In the genomic region with DNA sequence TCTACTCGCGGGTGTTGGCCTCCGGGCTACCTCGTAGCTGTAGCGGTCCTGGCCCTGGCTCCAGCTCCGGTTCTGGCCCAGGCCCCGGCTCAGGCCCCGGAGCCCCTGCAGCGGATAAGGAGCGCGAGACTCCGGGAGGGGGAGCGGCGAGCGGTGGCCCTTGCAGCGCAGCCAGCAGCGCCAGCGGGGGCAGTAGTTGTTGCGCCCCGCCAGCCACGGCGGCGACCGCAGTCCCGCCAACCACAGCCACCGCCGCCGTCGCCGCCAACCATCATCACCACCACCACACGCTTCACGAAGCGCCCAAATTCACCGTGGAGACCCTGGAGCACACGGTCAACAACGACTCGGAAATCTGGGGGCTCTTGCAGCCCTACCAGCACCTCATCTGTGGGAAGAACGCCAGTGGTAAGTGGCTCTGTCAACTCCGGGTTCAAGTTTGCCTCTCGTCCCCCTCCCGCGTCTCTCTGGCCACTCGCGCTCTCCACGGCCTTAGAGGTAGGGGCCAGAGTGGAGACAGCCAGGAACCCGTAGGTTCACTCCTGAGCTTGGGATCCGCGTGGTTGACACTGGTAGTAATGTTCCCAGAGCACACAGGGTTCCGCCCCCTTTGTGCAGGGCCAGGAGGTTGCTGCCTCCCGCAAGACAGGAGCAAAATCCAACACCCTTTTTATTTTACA, we compare ENCODE assay signal across 8 mouse cellular contexts. TPM values are rescaled to one million over a fixed set of nuclear protein-coding genes. Genes with fewer than 3 reads are reported as not detected.
DNase-seq lines count a peak whose midpoint lies in the region; ATAC-seq and TF ChIP-seq lines count a peak whose summit lies in the region.

No protein-coding gene starts in this region.

- TF ChIP-seq CTCF in bone marrow macrophage, adult 2 months (IDR thresholded peaks at IDR 0.05; ENCODE audit: low read depth, low read length): no peak; the same call in 1 of the 2 replicates

- no peaks in the 10 kb centered on the region for H3K36me3 ChIP-seq in forebrain, embryonic 14.5 days (ENCODE audit: control insufficient read depth, insufficient read depth, low read length)
- no peaks in the 10 kb centered on the region for H3K36me3 ChIP-seq in intestine, embryonic 16.5 days (ENCODE audit: control insufficient read depth, insufficient read depth, low read length)
- H3K36me3 ChIP-seq in lung, embryonic 16.5 days (ENCODE audit: control insufficient read depth, insufficient read depth, low read length): no peaks in the 10 kb centered on the region
- no peaks in the 10 kb centered on the region for H3K36me3 ChIP-seq in stomach, embryonic 15.5 days

- no peak overlapping the region for H3K27ac ChIP-seq in bone marrow macrophage, adult 2 months (ENCODE audit: insufficient read depth, low read depth, low read length)
- H3K27ac ChIP-seq in forebrain, embryonic 14.5 days (ENCODE audit: low read depth, low read length): no peak overlapping the region
- no peak overlapping the region for H3K27ac ChIP-seq in intestine, embryonic 16.5 days (ENCODE audit: low read length)
- no peak overlapping the region for H3K27ac ChIP-seq in lung, embryonic 16.5 days (ENCODE audit: low read length)
- H3K27ac ChIP-seq in stomach, embryonic 15.5 days: no peak overlapping the region

- H3K27me3 ChIP-seq in forebrain, embryonic 14.5 days (replicated peaks; ENCODE audit: control insufficient read depth, insufficient read depth, low read length): 0 out of 2 replicates have a peak, but pooled peaks cover 7% of the 10 kb centered on the region
- H3K27me3 ChIP-seq in intestine, embryonic 16.5 days (replicated peaks; ENCODE audit: control insufficient read depth, insufficient read depth, low read length): peaks cover 8% of the 10 kb centered on the region; the same call in 1 of the 2 replicates
- peaks cover 16% of the 10 kb centered on the region for H3K27me3 ChIP-seq in lung, embryonic 16.5 days (ENCODE audit: control insufficient read depth, insufficient read depth, low read depth, low read length)
- H3K27me3 ChIP-seq in stomach, embryonic 15.5 days (replicated peaks): peaks cover 17% of the 10 kb centered on the region; the same call in 1 of the 2 replicates

- WGBS in forebrain, embryonic 14.5 days: 2% methylated on average over 50 of the region's 50 CpGs
- under 1% methylated on average over 50 of the region's 50 CpGs for WGBS in intestine, embryonic 16.5 days
- WGBS in lung, embryonic 16.5 days: under 1% methylated on average over 50 of the region's 50 CpGs
- WGBS in stomach, embryonic 15.5 days: 1% methylated on average over 50 of the region's 50 CpGs

- peak; percentile 1 to 11 for DNase-seq in left cerebral cortex, postnatal 14 days (ENCODE audit: low spot score in 2 of 2)
- DNase-seq in left cerebral cortex, adult 8-10 months (ENCODE audit: low spot score in 2 of 2): no peak
- DNase-seq in forebrain, embryonic 14.5 days (ENCODE audit: low spot score): peak; percentile 14
- DNase-seq in spleen, adult 12 weeks (ENCODE audit: low spot score): no peak

- peak overlapping the region; percentile 99 for H3K4me2 ChIP-seq in forebrain, embryonic 14.5 days (ENCODE audit: low read length)
- H3K4me2 ChIP-seq in intestine, embryonic 16.5 days (ENCODE audit: low read depth, low read length): peak overlapping the region; percentile 100
- H3K4me2 ChIP-seq in lung, embryonic 16.5 days (ENCODE audit: low read depth, low read length): peak overlapping the region; percentile 89
- H3K4me2 ChIP-seq in stomach, embryonic 15.5 days: peak overlapping the region; percentile 98

- H3K4me3 ChIP-seq in bone marrow macrophage, adult 2 months (ENCODE audit: insufficient read depth, low read length): peak overlapping the region; percentile 67
- H3K4me3 ChIP-seq in forebrain, embryonic 14.5 days (ENCODE audit: low read depth, low read length): peak overlapping the region; percentile 41
- H3K4me3 ChIP-seq in intestine, embryonic 16.5 days (ENCODE audit: low read length): peak overlapping the region; percentile 63
- peak overlapping the region; percentile 55 for H3K4me3 ChIP-seq in lung, embryonic 16.5 days (ENCODE audit: low read length)
- H3K4me3 ChIP-seq in stomach, embryonic 15.5 days (replicated peaks): peak overlapping the region; percentile 59

- intact Hi-C loops in left cerebral cortex, postnatal 14 days (cut with DNase I): loop anchor here (5.0 kb wide), 1 partner anchor 166 kb away; no protein-coding TSS in a partner anchor

- H3K9me3 ChIP-seq in forebrain, embryonic 14.5 days (replicated peaks; ENCODE audit: control insufficient read depth, low read length): no peaks in the 10 kb centered on the region
- no peaks in the 10 kb centered on the region for H3K9me3 ChIP-seq in intestine, embryonic 16.5 days (ENCODE audit: control insufficient read depth, low read length)
- H3K9me3 ChIP-seq in lung, embryonic 16.5 days (ENCODE audit: control insufficient read depth, low read length): no peaks in the 10 kb centered on the region
- no peaks in the 10 kb centered on the region for H3K9me3 ChIP-seq in stomach, embryonic 15.5 days

- H3K9ac ChIP-seq in forebrain, embryonic 14.5 days (ENCODE audit: low read length): peak overlapping the region; percentile 66
- H3K9ac ChIP-seq in intestine, embryonic 16.5 days (ENCODE audit: low read depth, low read length): peak overlapping the region; percentile 71
- H3K9ac ChIP-seq in lung, embryonic 16.5 days (ENCODE audit: low read length): peak overlapping the region; percentile 73
- H3K9ac ChIP-seq in stomach, embryonic 15.5 days: peak overlapping the region; percentile 46

- ATAC-seq in forebrain, embryonic 14.5 days: no peak
- 0 out of 2 replicates have a peak, but pooled peaks have one; percentile 4 for ATAC-seq in intestine, embryonic 16.5 days
- no peak for ATAC-seq in lung, embryonic 16.5 days (ENCODE audit: low read depth)
- no peak for ATAC-seq in stomach, embryonic 15.5 days (ENCODE audit: insufficient read depth, low FRiP score, low read depth)

- no peak for TF ChIP-seq POLR2A in bone marrow macrophage, adult 2 months (IDR thresholded peaks at IDR 0.05; ENCODE audit: borderline replicate concordance, low read depth, low read length)

- H3K4me1 ChIP-seq in bone marrow macrophage, adult 2 months (ENCODE audit: control insufficient read depth, insufficient read depth, low read length): no peaks in the 10 kb centered on the region
- peaks cover 7% of the 10 kb centered on the region; the same call in 1 of the 2 replicates for H3K4me1 ChIP-seq in forebrain, embryonic 14.5 days (ENCODE audit: control insufficient read depth, insufficient read depth, low read length)
- H3K4me1 ChIP-seq in intestine, embryonic 16.5 days (ENCODE audit: control insufficient read depth, insufficient read depth, low read length): peaks cover 17% of the 10 kb centered on the region
- H3K4me1 ChIP-seq in lung, embryonic 16.5 days (replicated peaks; ENCODE audit: control insufficient read depth, insufficient read depth, low read length): peaks cover 12% of the 10 kb centered on the region; the same call in 1 of the 2 replicates
- peaks cover 19% of the 10 kb centered on the region; the same call in 1 of the 2 replicates for H3K4me1 ChIP-seq in stomach, embryonic 15.5 days

RNA-seq across cellular contexts. Expression of gene Btbd11, which starts 1.6 kb away (rescaled TPM):
- 10 to 100 TPM; 28.5 to 29.7 TPM for total RNA-seq in left cerebral cortex, postnatal 14 days (2021)
- total RNA-seq in left cerebral cortex, adult 8-10 months (2022): 10 to 100 TPM; 21.3 to 31.7 (median 27.6) TPM
- 3.4 and 3.6 TPM in 2 replicates for polyA plus RNA-seq in bone marrow macrophage, adult 2 months (2012; ENCODE audit: insufficient read depth, insufficient read length, missing spikeins)
- polyA plus RNA-seq in forebrain, embryonic 14.5 days (2014; fragmentation: Nextera tagmentation; extraction: Ambion mirVana): 7.1 and 7.7 TPM in 2 replicates
- 0.86 and 1.2 TPM in 2 replicates for polyA plus RNA-seq in intestine, embryonic 16.5 days (2015; fragmentation: Nextera tagmentation; extraction: Ambion mirVana)
- polyA plus RNA-seq in lung, embryonic 16.5 days (2015; fragmentation: Nextera tagmentation; extraction: Ambion mirVana): 1.3 and 1.7 TPM in 2 replicates
- 1.9 and 2.2 TPM in 2 replicates for polyA plus RNA-seq in stomach, embryonic 15.5 days (2015; fragmentation: Nextera tagmentation; extraction: Ambion mirVana)

Comparison
In these comparisons a context has a peak if more than half of its experiments do, and no peak if none do; other contexts are left out.
1. DNase-seq: peak in left cerebral cortex, postnatal 14 days (2 of 2) and forebrain, embryonic 14.5 days (single experiment); none in left cerebral cortex, adult 8-10 months (0 of 2) and spleen, adult 12 weeks (single experiment).
2. Peak in every context shown above with its lines, with median percentiles within 50 percentile points of each other: H3K4me3 ChIP-seq, H3K4me2 ChIP-seq and H3K9ac ChIP-seq.